Mouse (Mus musculus) mesoderm, embryonic 11.5 days (tissue): ENCODE data around the gene Crip1.
"Not testable (repeated sequence)": the region's sequence is repeated elsewhere in the genome, so short reads cannot be mapped to it uniquely, and the experiment has no call there.

Experiments used
- DNase-seq: peaks from one replicate; pipeline ENCODE4 v3.0.0-alpha.2; 2012; ENCODE audit warnings: low read depth, low spot score

The Crip1 gene

DNA sequence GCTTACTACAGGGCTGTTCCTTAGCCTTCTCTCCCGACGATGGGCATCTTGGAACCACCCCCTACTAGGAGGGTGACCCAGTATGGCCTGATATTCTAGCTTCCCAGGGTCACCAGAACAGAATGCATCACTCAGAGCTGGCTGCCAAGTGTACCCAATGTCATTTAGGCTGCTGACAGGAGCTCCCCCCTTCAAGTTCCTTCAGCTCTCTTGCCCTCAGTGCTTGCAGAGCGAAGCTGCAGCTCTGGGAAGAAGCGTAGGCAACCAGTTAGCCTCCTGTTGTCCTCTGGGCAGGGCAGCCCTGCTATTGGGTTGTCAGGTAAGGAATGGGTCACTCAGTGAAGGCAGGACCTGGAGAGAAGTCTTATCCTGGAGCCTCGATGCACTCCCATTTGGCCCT, 38.8 kb downstream of the Crip1 start:
- DNase-seq = no peak

GRCm38 (mm10) chr12:113185442-113186291, 39.6 kb downstream of the Crip1 start, which contains the start of gene Tmem121:
Gene Tmem121, plus strand, starts transcription at chr12:113185930.
- peak; percentile 50 for DNase-seq

- no peak for DNase-seq
Observed at GRCm38 (mm10) chr12:113186326-113187010, 40.4 kb downstream of the Crip1 start.

DNA sequence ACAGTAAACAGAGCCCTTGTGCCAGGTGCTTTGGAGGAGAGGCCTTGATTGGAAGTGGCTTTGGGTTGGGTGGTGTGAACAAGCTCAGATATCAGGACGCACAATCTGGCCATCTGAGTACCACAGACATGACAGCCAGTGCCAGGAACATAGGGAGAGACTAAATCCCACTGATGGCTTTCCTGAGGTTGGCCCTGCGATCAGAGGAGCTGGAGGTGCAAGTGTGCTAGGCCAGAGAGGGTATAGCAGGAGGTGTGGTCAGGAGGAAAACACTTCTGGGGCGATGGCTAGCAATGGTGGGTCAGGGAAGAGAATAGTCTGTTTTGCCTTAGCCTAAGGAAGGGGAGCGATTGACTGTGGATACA, 40.9 kb downstream of the Crip1 start:
- DNase-seq = no peak

GRCm38 (mm10) chr12:113187584-113188295, 41.6 kb downstream of the Crip1 start:
- DNase-seq = peak; percentile 90

DNA sequence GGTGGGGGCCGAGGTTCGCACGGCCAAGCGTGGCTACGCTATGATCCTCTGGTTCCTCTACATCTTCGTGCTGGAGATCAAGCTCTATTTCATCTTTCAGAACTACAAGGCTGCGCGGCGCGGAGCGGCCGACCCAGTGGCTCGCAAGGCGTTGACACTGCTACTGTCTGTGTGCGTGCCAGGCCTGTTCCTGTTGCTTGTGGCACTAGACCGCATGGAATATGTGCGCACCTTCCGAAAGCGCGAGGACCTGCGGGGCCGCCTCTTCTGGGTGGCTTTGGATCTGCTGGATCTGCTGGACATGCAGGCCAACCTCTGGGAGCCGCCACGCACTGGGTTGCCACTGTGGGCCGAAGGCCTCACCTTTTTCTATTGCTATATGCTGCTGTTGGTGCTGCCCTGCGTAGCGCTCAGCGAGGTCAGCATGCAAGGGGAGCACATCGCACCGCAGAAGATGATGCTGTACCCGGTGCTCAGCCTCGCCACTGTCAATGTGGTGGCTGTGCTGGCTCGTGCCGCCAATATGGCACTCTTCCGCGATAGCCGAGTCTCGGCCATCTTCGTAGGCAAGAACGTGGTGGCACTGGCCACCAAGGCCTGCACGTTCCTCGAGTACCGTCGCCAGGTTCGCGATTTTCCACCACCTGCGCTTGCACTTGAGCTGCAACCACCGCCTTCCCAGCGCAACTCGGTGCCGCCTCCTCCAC, 42.4 kb downstream of the Crip1 start:
- DNase-seq = no peak

DNA sequence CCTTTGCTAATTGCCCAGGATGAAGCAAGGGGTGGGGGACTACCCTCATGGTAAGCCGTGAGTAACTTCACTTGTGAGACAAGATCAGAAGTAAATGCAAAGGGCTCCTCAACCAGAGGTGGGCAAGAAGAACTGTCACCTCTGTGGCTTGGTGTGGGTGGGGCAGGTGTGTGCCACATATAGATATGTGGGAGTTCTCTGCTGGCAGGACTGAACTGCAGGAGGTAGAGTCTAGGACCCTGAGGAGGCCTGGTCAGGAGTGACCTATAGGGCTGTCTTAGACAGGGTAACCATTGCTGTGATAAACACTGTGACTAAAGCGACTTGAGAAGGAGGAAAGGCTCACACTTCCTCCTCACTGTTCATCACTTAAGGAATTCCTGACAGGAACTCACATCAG, 47.3 kb downstream of the Crip1 start:
- DNase-seq = no peak

DNA sequence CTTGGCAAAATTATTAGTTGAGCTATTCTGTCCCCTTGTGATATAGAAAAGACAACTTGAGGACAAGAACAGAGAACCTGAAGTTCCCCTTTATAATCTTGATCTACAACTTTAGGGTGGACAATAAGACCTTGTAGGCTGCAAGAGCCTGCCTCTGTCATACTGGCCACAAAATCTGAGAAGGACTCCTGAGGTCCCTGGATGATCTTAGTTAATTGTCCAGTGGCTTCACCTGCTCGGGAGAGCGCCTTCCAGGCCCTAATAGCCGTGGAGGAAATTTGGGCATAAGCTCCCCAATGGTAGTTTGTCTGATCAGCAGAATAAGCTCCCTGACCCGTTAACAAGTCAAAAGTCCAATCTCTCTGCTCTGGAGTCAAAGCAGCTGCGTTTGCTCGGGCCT, 53.0 kb downstream of the Crip1 start:
- not testable (repeated sequence) for DNase-seq

DNA sequence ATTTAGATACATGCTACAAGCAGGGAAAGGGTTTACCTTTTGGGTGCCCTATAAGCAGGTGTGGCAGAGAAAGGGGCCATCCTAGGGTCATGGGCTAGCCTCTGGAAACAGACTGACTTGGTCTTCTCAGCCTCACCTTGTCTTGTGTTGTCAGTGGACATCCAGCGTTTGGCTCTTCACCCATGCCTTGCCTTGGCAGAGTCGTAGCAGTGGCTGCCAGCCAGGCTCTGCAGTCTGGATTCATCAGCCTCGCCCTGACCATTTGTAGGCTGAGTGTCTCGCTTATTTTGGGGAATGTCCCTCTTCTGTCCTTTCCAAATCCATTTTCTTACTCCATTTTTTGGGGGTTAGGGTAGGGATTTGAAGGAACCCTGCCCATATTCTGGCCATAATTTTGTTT, 55.2 kb downstream of the Crip1 start:
- no peak for DNase-seq

DNA sequence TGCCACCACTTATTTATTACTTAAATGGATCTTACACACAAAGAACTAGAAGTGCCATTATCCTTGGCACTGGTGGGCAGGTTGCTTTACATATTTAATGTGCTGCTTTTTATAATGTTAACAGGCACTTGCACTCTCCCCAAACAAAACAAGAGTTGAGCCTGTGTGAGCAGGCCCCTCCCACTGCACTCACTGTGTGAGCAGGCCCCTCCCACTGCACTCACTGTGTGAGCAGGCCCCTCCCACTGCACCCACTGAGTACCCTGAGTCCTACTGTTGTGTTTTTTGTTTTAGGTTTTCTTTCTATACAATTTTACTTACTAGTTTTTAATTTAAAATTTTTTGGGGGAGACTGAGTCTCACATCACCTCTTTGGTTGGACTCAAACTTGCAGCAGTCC, 55.9 kb downstream of the Crip1 start:
- DNase-seq = no peak
